Mouse (Mus musculus) cortical plate, adult 2 months (tissue): ENCODE data around the gene Arhgef3.

Experiments
- CTCF ChIP-seq: fragments of 200-500 bp; IDR thresholded peaks from 2 replicates; pipeline ENCODE4 v1.5.1; 2011; ENCODE audit warnings: mild to moderate bottlenecking, control low read depth, low read length; ENCODE audit not compliant: insufficient read depth; ENCODE audit errors: extremely low read depth
- POLR2A ChIP-seq: fragments of 200-500 bp; IDR thresholded peaks from 2 replicates; pipeline ENCODE4 v1.6.1; 2011; ENCODE audit warnings: mild to moderate bottlenecking, low read length, control low read depth; ENCODE audit not compliant: insufficient read depth; ENCODE audit errors: extremely low read depth

DNA sequence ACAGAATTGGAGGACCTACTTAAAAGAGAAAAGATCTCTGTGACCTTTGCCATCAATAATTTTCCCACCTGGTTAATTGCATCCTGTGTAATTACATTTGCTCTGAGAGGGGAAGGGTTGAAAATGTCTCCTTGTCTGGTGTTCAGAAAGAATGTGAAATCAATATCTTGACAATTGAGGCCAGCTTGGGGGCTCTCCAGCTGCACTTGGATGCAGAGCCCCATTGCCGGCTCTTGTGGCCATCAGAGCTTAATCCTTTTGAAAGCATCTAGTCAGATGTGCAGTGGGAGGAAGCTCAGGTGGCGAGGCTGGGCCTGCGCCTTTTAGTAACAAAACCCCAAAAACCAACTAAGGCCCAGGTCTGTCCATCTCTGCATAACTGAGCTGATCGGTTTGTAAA, 28.7 kb upstream of the Arhgef3 start:
- TF ChIP-seq CTCF, result no peak
- no peak for TF ChIP-seq POLR2A
